Mouse (Mus musculus) right cerebral cortex, postnatal 4 days (tissue): ENCODE results near the gene Gdf15.
A peak's percentile ranks its signal among the peaks of the same experiment; 100 is the strongest.

ENCODE experiments used
- DNase-seq: peaks from one replicate; pipeline ENCODE4 v3.0.0-alpha.2; 2022

Gdf15 gene

DNA sequence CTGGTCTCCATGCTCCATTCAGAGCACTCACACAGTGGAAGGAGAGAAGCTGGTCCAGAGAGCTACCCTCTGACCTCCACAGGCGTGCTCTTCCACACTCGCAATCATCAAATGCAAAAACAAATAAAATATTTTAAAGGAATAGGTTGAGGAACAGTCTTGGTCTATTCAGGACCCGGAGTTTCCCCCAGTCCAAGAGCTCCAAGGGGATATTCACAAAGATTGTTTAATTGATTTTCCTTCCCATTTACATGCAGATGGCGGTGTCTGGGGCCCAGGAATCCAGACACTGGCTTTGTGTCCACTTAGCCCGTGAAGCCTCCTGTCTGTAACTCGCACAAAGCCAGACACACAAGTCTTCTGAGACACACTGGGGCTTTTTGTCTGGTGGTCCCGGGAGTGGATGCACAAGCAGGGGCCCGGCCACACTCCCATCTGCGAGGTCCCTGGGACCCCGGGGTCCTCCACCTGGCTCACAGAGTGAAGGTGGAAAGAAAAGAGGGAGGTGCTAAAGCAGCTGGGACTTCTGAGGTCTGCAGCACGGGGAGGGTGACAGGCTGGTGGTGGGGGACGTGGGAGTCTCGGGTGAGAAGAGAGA, 24.0 kb upstream of the Gdf15 start:
- DNase-seq: no peak

DNA sequence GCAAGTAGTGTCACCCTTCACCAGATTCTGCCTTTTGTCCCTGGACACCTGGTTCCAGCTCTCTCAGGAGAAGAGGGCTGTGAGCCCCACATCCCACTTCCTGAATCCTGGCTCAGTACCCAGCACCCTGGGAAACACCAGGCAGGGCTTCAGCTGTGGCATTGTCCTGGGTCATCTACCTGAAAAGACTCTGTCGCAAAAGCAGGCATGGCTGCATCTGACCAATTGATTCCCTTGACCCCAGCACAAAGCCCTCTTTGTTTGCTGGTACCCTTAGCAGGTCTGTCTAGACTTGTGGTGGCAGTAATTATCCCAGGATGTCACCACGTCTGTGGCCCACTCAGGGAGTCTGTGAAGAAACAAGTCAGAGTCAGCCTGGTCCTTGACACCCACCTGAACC, 23.2 kb upstream of the Gdf15 start:
- DNase-seq: no peak

DNA sequence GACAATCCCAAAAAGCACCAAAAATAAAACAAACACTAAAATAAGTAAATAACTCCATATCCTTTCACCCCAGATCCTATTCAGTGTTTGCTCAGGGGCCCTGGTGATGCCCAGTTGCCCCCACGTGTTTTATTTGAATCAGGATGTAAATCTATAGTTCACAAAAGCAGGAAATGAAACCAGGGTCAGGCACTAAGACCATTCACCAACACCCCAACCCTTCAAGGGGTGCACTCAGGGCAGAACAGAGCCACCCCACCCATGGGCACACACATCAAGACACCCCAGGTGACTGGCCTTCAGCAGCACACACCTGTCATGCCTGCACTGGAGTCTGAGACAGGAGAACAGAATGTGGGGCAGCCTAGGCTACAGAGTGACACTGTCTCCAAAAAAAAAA, 21.9 kb upstream of the Gdf15 start:
- no peak for DNase-seq

DNA sequence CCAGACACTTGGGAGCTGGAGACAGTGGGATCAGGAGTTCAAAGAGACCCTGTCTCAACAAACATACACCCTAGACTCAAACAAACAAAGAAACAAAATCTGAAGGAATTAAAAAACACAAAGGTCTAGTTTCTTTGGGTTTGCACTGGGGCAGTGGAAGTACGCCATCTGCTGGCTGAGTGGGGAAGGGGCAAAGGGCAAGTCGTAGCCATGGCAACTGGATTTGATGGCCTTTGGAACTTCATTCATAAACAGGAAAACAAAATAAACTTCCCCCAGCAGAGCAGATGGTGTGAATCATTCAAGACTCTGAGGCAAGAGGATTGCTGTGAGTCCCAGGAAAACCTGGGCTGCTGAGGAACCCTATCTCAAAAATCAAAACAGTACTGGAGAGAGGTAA, 21.0 kb upstream of the Gdf15 start:
- DNase-seq: no peak

DNA sequence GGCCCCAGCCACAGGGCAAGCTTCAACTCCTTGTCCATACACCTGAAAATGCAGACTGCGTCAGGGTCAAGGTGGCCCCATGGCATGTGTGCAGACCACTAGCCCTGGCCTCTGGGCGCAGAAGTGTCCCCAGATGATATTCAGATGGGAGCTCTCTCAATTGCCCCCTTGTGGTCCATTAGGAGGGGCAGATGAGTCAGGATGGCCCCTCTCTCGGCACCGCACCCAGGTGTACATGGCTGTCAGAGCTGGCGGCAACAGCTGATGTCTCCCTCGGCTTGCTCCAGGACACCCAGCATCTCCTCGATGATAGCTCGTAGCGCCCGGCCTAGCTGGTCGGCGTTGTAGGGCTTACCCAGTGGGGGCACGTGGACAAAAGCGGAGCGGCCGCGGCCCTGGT, 18.1 kb upstream of the Gdf15 start:
- no peak for DNase-seq

GRCm38 (mm10) chr8:70649324-70649723, 17.1 kb upstream of the Gdf15 start:
- peak; percentile 57 for DNase-seq

DNA sequence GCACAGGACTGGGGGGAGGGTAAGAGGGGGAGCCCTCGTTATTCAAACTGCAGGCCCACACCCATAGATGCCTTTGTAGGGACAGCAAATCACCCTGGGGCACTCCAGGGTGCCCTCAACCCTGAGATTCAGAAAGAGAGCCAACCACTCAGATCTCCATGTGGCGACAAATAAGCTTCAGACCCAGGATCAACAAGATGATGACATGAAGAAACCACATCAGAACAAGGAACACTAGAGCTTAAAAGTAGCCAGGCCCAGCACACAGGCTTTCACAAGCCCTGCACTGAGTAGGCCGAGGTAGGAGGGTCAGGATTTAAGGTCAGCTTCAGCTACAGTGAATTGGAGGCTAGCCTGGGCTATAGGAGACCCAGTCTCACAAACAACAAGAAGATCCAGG, 16.7 kb upstream of the Gdf15 start:
- no peak for DNase-seq

- DNase-seq: no peak
Measured at GRCm38 (mm10) chr8:70648164-70648442, 15.8 kb upstream of the Gdf15 start.

DNA sequence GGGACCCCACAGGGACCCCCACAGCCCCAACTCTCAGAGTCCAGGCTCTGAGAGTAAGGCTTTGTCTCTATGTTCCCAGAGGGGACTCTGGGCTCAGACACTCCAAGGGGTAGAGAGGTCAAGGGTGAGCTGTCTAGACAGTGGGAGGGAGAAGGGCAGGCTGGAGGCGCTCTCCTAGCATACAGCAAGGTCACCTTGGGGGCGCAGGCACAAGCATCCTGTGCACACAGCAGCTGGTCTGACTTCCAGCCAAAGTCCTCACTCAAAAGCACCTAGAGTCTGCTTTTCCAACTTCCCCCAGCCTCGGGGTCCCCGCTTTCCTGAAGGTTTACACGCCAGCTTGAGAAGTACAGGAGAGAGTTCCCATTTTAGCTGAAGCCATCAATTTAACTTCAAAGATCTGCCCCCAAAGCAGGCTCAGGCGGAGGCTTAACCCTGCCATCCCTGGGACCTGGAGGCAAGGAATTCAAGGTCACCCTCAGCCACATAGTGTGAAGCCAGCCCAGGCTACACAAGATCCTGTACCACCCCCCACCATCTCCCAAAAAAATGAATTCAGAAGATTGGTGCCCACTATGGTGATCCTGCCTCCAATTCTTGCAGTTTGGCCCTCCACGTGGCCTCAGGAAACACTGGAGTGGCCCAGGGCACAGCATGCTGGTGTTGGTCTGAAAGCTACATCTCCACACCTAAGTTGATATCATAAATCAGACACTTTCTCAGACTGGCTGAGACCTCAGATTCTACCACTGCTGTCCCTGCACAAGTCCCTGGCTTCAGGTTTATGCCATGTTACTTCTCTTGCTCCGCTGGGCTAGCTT, 15.3 kb upstream of the Gdf15 start:
- DNase-seq: no peak

DNA sequence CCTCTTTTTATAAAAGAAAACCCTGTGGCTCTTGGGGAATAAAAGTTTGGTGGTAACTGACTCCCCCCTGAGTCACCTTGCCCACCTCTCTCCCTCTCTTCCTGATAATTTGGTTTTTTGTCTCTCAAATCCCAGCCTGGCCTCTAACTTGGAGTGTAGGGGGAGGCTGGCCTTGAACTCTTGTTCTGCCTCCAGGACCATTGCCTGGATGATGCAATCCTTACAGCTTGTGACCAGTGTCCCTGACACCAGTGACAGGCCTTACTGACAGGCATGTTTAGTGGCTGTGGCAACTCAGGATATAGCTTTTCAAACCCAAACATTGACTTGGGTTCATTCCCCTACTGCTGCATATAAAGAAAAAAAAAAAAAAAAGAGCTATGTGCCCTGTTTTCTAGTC, 14.5 kb upstream of the Gdf15 start:
- DNase-seq: no peak

GRCm38 (mm10) chr8:70646369-70646768, 14.1 kb upstream of the Gdf15 start:
- DNase-seq: no peak

DNA sequence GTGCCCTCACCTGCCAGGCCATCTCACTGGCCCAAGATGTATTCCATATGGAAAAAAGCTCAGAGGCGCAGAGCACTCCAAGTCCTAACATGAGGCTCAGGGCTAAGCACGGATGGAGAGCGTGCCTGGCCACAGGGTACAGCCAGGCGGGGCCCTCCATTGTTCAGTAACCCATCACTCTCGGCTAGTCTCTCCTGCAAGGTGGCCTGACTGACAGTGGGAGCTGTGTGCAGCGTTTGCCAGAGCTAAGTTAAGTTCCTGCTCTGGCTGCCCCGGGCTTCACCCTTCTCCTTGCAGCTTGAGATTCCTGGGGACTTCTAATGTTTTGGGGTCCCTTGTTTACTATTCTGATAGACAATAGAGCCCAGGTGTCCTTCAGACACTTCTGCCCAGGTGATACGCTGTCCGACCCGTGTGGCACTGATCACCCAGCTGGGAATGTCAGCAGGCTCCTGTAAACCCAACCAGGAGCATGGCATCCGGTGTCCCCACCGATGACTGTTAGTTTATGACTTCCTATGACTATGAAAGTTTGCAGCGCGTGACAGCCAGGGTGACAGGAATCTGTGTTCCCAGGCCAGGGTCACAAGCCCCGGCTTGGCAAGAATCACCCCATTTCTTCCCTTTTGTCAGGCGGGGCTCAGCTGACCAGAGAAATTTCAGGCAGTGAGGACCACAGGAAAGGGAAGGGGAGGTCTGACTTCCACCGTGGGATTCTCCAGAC, 13.4 kb upstream of the Gdf15 start:
- DNase-seq: no peak

- DNase-seq: no peak
Measured at GRCm38 (mm10) chr8:70644065-70644464, 11.8 kb upstream of the Gdf15 start.

DNA sequence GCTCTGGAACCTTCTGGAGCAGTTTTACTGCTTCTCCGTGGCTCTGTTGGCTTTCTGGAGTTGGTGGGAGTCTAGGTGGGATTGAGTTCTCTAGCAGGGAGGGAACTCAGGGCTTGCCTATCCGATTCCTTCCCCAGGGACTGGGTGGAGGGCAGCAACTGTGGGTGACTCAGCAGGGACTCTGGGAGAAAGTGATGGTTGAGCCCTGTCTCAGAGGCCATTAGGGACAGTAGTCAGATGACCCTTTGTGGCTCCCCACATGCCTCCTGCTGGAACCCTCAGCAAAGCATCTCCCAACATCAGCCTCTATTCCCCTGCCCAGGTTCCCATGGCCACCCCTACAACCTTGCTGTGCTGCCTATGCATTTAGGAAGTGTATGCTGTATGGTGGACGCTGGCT, 10.8 kb upstream of the Gdf15 start:
- DNase-seq: no peak

DNA sequence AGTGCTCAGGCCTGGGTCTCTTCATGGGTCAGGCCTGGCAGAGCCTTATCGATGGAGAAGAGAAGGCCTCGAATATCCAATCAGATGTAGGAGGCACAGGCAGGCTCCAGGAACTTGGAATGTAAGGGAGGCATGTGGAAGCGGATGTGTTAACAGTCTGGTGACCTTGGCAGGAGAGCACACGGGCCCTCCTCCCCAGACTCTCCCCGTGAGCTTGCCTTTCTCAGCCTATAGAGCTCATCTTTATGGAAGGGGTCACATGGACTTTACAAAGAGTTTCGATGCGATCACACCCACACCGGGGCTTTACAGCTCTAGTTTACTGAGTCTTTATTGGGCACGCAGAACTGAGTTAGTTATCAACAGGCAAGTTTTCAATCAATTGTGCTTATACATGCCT, 6.5 kb upstream of the Gdf15 start:
- no peak for DNase-seq

- DNase-seq: no peak
Measured at GRCm38 (mm10) chr8:70636838-70637237, 4.6 kb upstream of the Gdf15 start.

DNA sequence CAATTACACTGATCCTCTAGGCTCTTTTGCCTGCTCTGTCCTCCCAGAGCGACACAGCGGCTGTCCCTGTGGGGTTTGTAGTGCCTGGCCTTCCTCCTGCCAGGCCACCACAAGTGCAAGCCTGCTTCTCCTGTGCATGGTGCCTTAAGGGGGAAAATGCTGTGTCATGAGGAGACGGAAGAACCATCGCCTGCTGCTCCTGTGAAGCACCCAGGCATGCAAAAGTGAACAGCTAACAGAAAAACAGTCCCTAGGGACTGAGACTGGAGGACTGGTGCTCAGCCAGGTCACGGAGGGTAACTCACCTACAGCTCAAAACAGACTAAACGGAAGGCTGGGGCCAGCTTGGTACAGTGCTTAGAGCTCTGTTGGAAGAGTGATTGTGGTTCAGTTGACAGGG, 3.3 kb upstream of the Gdf15 start:
- no peak for DNase-seq

DNA sequence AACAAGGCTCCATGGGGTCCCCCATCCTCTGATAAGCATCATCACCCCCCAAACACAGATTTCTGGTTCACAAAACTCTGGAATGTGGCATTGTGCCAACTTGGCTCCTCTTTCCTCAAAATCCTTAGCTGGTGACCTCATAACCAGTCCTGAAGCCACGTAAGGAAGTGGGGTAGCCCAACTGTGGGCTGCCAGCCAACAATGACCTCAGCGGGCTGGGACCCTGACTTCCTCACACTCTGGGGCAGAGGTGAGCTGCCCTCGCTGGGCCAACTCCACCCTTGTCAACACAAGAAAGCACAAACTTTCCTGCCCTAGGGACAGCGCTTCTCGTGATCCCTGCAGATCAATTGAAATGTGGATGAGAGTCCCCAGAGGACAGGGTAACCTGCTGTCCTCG, 1.8 kb upstream of the Gdf15 start:
- DNase-seq: no peak

DNA sequence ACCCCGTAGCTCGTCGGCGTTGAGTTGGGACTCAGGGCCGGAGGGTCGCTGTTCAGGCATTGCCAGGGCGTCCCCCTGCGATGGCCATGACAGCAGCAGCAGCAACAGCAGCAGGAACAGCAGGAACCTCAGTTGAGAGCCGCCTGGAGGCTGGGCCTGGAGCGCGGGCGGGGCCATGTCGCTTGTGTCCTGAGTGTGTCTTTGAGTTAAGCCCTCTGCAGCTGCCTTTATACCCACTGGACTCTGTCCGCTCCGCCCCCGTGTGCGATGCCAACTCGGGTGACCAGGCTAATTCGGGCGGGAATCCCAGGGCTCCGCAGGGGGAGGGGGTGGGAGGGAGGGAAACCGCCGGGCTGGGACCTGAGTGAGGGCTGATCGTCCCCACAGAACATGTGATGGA, 820 bp downstream of the Gdf15 start:
- DNase-seq: no peak

DNA sequence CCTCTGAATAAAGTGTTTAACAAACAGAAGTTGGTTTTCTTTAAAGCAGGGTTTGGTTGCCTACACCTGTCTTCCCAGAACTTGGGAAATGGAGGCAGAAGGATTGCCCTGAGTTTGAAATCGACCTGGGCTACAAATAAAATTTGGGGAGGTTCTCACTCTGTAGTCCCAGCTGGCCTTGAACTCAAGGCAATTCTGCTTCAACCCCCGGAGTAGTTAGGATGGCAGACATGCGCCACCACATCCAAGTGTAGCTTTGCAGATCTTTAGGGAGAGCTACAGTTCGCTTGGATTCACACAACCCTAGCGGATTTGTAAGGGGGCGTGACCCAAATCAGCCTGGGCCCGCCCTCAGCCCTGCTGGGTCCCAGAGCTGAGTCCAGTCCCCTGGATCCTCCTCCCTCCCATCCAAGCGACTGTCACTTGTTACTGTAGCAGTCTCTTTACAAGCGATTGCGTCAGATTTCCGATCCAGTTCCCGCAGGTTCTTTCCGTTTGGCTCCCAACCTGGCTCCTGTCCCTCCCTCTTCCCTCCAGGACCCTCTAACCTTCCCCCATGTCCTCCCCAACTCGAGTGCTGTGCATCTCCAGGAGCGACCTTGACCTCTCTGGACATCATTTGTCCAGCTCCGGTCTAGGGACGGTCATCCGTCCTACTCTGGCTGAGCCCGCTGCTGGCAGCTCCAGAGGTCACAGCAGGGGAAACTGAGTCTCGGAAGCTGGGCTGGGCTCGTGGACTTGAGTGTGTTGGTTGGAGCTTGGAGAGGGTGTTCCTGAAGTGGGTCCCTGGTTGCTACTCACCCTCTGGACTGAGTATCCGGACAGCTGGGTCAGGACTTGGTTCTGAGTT, 1.5 kb downstream of the Gdf15 start:
- DNase-seq: no peak

DNA sequence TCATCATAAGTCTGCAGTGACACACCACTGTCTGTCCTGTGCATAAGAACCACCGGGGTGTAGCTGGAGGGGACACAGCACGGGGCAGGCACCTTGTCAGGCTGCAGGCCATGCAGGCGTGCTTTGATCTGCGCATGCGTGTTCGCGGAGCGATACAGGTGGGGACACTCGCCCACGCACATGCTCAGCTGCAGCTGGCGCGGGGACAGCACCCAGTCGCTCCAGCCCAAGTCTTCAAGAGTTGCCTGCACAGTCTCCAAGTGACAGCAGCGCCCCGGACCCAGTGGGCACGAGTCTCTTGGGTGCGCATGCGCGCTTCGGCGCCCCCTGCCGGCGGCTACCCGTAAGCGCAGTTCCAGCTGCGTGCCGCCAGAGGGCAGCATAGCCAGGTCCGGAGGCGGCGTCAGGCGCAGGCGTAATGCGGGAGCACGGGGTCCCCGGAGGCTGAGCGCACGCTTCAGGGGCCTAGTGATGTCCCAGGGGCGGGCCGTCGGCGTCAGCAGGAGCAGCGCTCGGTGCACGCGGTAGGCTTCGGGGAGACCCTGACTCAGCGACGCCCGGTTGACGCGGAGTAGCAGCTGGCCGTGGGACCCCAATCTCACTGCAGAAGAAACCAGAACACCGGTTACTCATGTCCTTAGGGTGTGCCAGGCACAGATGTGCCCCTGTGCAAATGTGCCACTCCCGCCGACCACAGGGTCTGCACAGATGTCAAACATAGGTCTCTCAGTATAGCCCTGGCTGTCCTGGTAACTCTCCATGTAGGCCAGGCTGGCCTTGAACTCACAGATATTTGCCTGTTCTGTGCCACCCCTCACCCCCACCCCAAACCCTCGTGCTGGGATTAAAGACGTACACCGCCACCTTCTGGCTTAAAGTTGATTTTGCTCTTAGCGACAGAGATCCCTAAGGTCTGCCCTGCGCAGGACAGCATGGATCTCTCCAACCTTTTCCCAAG, 2.4 kb downstream of the Gdf15 start:
- peak; percentile 82 for DNase-seq

GRCm38 (mm10) chr8:70628986-70629490, 3.2 kb downstream of the Gdf15 start:
- DNase-seq: no peak
